Mouse (Mus musculus) midbrain, embryonic 12.5 days (tissue): Measurements from ENCODE around the gene Eml4. TPM values are rescaled to one million over a fixed set of nuclear protein-coding genes. Genes with fewer than 3 reads are reported as not detected.
A peak's percentile ranks its signal among the peaks of the same experiment; 100 is the strongest.

Experiments used
- ATAC-seq: fragments of 200-750 bp; cut with Nextera tagmentation; 2 replicates; pipeline ENCODE4 v1.8.0; 2017; ENCODE audit warnings: low read depth, moderate TSS enrichment, moderate library complexity; ENCODE audit not compliant: low FRiP score
- H3K27ac ChIP-seq: fragments of 300-500 bp; sonication (generic); replicated peaks from 2 replicates; pipeline ENCODE4 v1.5.1; 2016; ENCODE audit warnings: mild to moderate bottlenecking
- H3K27me3 ChIP-seq: fragments of 300-500 bp; sonication (generic); 2 replicates; pipeline ENCODE4 v1.6.1; 2016; ENCODE audit warnings: mild to moderate bottlenecking
- H3K36me3 ChIP-seq: fragments of 300-500 bp; sonication (generic); 2 replicates; pipeline ENCODE4 v1.6.1; 2016
- H3K4me1 ChIP-seq: fragments of 300-500 bp; sonication (generic); 2 replicates; pipeline ENCODE4 v1.6.1; 2016
- H3K4me2 ChIP-seq: fragments of 300-500 bp; sonication (generic); replicated peaks from 2 replicates; pipeline ENCODE4 v1.6.1; 2016; ENCODE audit warnings: mild to moderate bottlenecking, moderate library complexity
- H3K4me3 ChIP-seq: fragments of 300-500 bp; sonication (generic); 2 replicates; pipeline ENCODE4 v1.5.1; 2016; ENCODE audit warnings: mild to moderate bottlenecking
- H3K9ac ChIP-seq: fragments of 300-500 bp; sonication (generic); replicated peaks from 2 replicates; pipeline ENCODE4 v1.6.1; 2016; ENCODE audit warnings: mild to moderate bottlenecking, moderate library complexity
- H3K9me3 ChIP-seq: fragments of 300-500 bp; sonication (generic); 2 replicates; pipeline ENCODE4 v1.6.1; 2016; ENCODE audit warnings: mild to moderate bottlenecking
- WGBS: fragments of 180-500 bp; shearing (Covaris S2); methylation state at CpG from one replicate; pipeline ENCODE4 v1.1.7; 2016; 5-methylcytosine and 5-hydroxymethylcytosine counted together
- polyA plus RNA-seq: library from polyadenylated mRNA; unstranded; fragments of >200 nt; fragmentation: Nextera tagmentation; extraction: Ambion mirVana; gene quantifications from 2 replicates; pipeline ENCODE4 v1.2.1, GENCODE M21; 2016

Eml4 gene
- polyA plus RNA-seq, 1 experiment from 2014 or later = 43.4 TPM

DNA sequence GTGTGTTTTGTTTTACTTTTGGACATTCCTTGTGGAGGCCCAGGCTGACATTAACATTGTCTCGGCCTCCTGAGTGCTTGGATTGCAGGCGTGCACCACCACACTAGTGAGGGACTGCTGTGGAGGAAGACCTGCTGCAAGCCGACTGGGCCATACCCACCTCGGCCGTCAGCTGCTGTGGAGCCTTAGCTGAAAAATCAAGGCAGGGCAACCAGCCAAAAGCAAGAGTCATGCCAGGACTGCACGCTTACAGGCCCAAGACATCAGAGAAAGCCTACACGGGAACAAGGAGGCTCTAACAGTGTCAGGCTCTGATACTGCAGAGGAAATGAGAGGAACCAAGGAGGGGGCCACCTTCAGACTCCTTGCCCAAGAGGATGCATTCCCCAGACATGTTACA is 130.8 kb downstream of the Eml4 start:
- Histone ChIP-seq H3K4me1 (no peaks in the 10 kb centered on the region), H3K9ac (no peak overlapping the region), H3K4me2 (no peak overlapping the region), H3K36me3 (peaks cover 45% of the 10 kb centered on the region), H3K27me3 (no peaks in the 10 kb centered on the region), H3K4me3 (no peak overlapping the region), H3K27ac (no peak overlapping the region), H3K9me3 (no peaks in the 10 kb centered on the region)
- ATAC-seq = no peak
- 96% methylated on average over 7 of the region's 7 CpGs for WGBS

DNA sequence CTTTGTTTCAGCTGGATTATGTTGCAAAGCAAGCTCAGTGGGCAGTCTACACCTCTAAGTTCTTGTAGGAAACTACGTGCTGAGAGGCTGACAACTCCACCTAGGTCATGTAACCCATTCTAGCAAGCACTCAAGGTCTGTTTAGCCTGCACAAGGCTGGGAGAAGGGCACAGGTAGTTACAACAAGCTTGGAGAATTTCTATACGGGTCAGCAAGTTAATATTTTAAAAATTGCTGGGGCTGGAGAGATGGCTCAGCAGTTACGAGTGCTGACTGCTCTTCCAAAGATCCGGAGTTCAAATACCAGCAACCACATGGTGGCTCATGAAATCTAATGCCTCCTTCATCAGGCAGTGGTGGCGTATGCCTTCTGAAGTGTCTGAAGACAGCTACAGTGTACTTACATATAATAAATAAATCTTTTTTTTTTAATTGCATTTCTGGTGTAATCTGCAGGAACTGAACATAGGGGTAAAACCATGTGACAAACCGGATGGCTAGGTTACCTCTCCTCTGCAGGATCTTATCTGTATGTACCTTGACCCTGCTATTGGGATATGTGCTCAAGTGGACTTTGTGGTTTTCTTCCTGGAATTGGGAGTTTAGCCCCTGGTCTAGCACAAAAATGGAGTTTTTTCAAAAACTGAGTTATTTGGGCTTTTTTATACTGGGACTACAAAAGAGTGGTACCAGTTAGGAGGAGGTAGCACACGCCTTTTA is 132.2 kb downstream of the Eml4 start:
- Histone ChIP-seq H3K36me3 (peaks cover 32% of the 10 kb centered on the region), H3K9ac (no peak overlapping the region), H3K4me3 (no peak overlapping the region), H3K27me3 (no peaks in the 10 kb centered on the region), H3K27ac (no peak overlapping the region), H3K9me3 (no peaks in the 10 kb centered on the region), H3K4me2 (no peak overlapping the region), H3K4me1 (no peaks in the 10 kb centered on the region; the same call in 1 of the 2 replicates)
- 94% methylated on average over 7 of the region's 7 CpGs for WGBS
- no peak for ATAC-seq

- Histone ChIP-seq H3K36me3 (peaks cover 24% of the 10 kb centered on the region), H3K9ac (no peak overlapping the region), H3K9me3 (no peaks in the 10 kb centered on the region), H3K4me3 (no peak overlapping the region), H3K4me2 (no peak overlapping the region), H3K27me3 (no peaks in the 10 kb centered on the region), H3K27ac (no peak overlapping the region), H3K4me1 (no peaks in the 10 kb centered on the region; the same call in 1 of the 2 replicates)
- no peak for ATAC-seq
- WGBS = 73% methylated on average over 2 of the region's 2 CpGs
These were observed 133.1 kb downstream of the Eml4 start for GRCm38 (mm10) chr17:83483784-83484183.

GRCm38 (mm10) chr17:83487762-83488161 is 137.0 kb downstream of the Eml4 start:
- no peaks in the 10 kb centered on the region for H3K27me3 ChIP-seq
- H3K36me3 ChIP-seq = 0 out of 2 replicates have a peak, but pooled peaks cover 4% of the 10 kb centered on the region
- H3K9ac ChIP-seq = no peak overlapping the region
- H3K4me2 ChIP-seq = no peak overlapping the region
- H3K9me3 ChIP-seq = 0 out of 2 replicates have a peak, but pooled peaks cover 3% of the 10 kb centered on the region
- WGBS = 68% methylated on average over 3 of the region's 3 CpGs
- H3K4me3 ChIP-seq = no peak overlapping the region
- no peak for ATAC-seq
- no peak overlapping the region for H3K27ac ChIP-seq
- no peaks in the 10 kb centered on the region; the same call in 1 of the 2 replicates for H3K4me1 ChIP-seq

DNA sequence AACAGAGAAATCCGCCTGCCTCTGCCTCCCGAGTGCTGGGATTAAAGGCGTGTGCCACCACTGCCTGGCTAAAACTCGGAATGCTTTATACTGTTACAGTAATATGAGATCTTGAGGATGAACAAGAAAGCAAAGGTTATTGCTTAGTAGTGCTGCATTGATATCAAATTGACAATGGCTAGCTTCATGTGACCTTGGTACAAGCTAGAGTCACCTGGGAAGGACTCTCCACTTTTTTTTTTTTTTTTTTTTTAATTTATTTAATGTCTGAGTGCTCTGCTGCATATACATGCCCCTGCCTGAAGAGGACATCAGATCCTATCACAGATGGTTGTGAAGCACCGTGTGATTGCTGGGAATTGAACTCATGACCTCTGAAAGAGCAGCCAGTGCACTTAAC is 148.2 kb downstream of the Eml4 start:
- Histone ChIP-seq H3K4me3 (no peak overlapping the region), H3K36me3 (peaks cover 53% of the 10 kb centered on the region), H3K4me2 (no peak overlapping the region), H3K9ac (no peak overlapping the region), H3K4me1 (no peaks in the 10 kb centered on the region), H3K27ac (no peak overlapping the region), H3K9me3 (no peaks in the 10 kb centered on the region), H3K27me3 (no peaks in the 10 kb centered on the region)
- no peak for ATAC-seq
- 93% methylated on average over 5 of the region's 5 CpGs for WGBS

DNA sequence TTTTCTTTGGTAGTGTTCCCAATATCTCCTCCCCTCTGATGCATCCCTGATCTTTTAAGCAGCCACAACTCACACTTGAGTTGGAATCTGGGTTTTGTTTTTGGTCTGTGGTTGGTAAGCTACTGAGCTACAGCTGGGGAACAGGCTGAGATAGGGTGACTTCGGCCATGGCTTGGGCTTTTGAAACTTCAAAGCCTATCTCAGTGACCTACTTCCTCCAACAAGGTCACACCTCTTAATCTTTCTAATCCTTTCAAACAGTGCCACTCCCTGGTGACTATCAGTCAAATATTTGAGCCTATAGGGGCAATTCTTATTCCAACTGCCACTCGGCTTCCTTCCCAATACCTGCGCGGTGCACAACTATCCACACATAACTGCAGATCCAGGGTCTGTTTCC is 149.0 kb downstream of the Eml4 start:
- Histone ChIP-seq H3K27ac (no peak overlapping the region), H3K9me3 (no peaks in the 10 kb centered on the region), H3K36me3 (peaks cover 53% of the 10 kb centered on the region), H3K4me2 (no peak overlapping the region), H3K4me3 (no peak overlapping the region), H3K27me3 (no peaks in the 10 kb centered on the region), H3K9ac (no peak overlapping the region), H3K4me1 (no peaks in the 10 kb centered on the region)
- ATAC-seq = no peak
- 89% methylated on average over 4 of the region's 4 CpGs for WGBS

DNA sequence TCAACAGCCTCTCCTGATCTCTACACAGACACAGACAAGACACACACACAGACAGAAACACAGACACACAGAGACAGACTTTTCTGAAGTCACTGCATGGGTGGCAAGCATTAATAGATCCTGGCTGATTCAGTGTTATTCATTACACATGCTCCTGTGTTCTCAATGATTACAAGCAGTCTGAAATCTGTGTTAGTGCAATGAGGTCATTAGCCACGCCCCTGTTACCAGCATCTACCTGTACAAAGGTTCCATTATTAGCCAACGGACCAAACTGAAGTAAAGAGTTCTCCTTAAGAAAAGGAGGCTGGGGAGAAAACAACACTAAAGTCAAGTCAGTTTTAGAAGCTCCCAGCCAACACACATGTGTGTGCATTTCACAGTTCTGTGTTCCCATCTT is 153.0 kb downstream of the Eml4 start:
- H3K27me3 ChIP-seq = no peaks in the 10 kb centered on the region
- WGBS = 87% methylated on average over 2 of the region's 2 CpGs
- no peaks in the 10 kb centered on the region for H3K9me3 ChIP-seq
- no peak overlapping the region for H3K4me2 ChIP-seq
- H3K4me1 ChIP-seq = no peaks in the 10 kb centered on the region
- no peak for ATAC-seq
- no peak overlapping the region for H3K9ac ChIP-seq
- H3K4me3 ChIP-seq = no peak overlapping the region
- H3K27ac ChIP-seq = no peak overlapping the region
- H3K36me3 ChIP-seq = peaks cover 38% of the 10 kb centered on the region

GRCm38 (mm10) chr17:83512130-83512529 is 161.4 kb downstream of the Eml4 start:
- H3K4me2 ChIP-seq = no peak overlapping the region
- WGBS = 93% methylated on average over 3 of the region's 3 CpGs
- H3K27me3 ChIP-seq = no peaks in the 10 kb centered on the region
- no peak overlapping the region for H3K4me3 ChIP-seq
- no peak for ATAC-seq
- no peak overlapping the region for H3K9ac ChIP-seq
- peaks cover 21% of the 10 kb centered on the region for H3K4me1 ChIP-seq
- H3K9me3 ChIP-seq = no peaks in the 10 kb centered on the region
- no peak overlapping the region for H3K27ac ChIP-seq
- H3K36me3 ChIP-seq = no peaks in the 10 kb centered on the region

DNA sequence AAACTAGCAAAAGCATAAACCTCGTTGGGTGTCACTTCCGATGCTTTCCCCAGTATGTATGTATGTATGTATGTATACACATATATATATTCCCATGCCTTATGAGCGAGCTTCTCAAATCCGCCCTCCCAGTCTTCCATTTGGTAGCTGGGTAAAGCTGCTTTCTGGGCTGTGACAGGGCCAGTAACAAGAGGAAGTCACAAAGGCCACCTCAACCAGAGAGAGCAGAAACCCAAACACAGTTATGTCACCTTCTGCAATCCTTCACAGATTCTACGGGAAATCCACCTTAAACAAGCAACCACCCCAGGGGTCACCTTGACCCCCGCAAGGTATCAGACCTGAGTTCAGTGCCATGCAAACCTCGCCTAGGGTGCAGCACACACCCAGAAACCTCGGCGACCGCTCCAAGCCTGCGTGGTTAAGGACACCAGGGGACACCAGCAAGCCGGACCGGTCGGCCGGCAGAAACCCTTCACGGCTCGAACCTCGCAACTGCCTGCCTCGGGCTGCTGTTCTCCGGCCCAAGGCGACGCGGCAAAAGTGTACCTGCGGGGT is 163.0 kb downstream of the Eml4 start:
- H3K4me2 ChIP-seq = peak overlapping the region; percentile 85
- peak; percentile 61 for ATAC-seq

DNA sequence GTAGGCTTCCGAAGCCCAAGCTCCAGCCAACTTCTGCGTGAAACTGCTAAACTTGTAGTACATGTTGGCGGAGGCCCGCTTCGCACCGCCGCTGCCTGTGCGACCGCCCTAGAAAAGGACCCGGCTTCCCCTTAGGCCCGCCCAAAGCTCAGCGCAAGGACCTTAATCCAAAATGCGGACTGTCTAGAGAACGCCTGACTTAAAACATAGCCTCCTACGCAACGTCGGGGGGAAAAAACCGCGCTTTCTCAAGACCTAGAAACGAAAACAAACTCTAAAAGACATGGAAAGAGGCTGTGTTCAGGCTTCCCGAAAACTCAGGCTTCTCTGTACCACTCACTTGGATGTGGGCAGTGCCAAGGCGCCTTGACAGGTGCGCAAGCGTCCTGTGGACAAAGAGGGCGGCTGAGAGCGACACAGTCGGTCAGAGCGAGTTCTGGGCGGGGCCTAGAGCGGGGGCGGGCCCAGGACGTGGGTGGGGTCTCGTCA is 163.5 kb downstream of the Eml4 start:
- H3K4me2 ChIP-seq = peak overlapping the region; percentile 85
- H3K36me3 ChIP-seq = no peaks in the 10 kb centered on the region
- peaks cover 21% of the 10 kb centered on the region for H3K4me1 ChIP-seq
- WGBS = under 1% methylated on average over 33 of the region's 33 CpGs
- H3K9ac ChIP-seq = peak overlapping the region; percentile 93
- peak overlapping the region; percentile 90 for H3K4me3 ChIP-seq
- peak overlapping the region; percentile 35; the same call in 1 of the 2 replicates for H3K27ac ChIP-seq
- H3K27me3 ChIP-seq = no peaks in the 10 kb centered on the region
- H3K9me3 ChIP-seq = no peaks in the 10 kb centered on the region
- peak; percentile 99 for ATAC-seq

More for the DNA sequence above, 163.0 kb downstream of the Eml4 start:
- H3K36me3 ChIP-seq = no peaks in the 10 kb centered on the region
- H3K9me3 ChIP-seq = no peaks in the 10 kb centered on the region
- peak overlapping the region; percentile 90 for H3K4me3 ChIP-seq
- H3K27me3 ChIP-seq = no peaks in the 10 kb centered on the region
- WGBS = 2% methylated on average over 24 of the region's 24 CpGs
- peak overlapping the region; percentile 35; the same call in 1 of the 2 replicates for H3K27ac ChIP-seq
- H3K4me1 ChIP-seq = peaks cover 21% of the 10 kb centered on the region
- H3K9ac ChIP-seq = peak overlapping the region; percentile 93

DNA sequence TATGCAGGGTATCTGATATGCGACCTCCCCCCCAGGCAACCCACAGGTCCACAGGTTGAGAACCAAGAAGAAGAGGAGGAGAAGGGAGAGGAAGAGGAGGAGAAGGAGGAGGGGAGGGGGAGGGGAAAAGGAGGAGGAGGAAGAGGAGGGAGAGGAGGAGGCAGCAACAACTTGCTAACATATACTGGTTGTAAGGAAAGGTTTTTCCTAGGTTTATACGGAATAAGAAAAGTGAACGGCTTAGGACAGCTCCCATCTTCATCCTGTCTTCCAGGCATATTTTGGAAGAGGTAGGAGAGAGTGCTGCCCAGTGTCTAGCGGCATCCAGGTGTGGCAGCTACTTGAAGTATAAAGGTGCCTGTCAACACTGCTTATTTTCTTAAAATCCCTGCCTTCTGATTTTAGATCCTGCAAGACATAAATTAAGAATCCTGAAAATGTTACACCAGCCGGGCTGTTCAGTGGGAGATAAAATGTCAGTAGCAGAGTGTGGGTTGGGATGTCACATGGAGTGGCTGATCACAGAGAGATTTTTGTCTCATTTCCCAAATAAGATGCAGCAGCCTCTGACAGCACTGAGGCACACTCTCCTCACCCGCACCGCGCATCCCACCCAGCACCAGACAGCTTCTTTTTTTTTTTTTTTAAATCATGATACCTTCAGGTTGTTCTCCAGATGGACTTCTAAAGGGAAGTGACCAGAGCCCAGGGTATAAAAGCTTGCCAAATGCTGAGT is 166.7 kb downstream of the Eml4 start, which contains the start of gene Cox7a2l:
Cox7a2l (minus strand) TSS at position 51 of the 736 bp plus-strand sequence.
- Histone ChIP-seq H3K4me2 (no peak within 1 kb of the TSS), H3K36me3 (no peaks in the 10 kb centered on the region), H3K4me3 (no peak within 1 kb of the TSS), H3K9ac (no peak within 1 kb of the TSS), H3K27me3 (no peaks in the 10 kb centered on the region), H3K4me1 (peaks cover 17% of the 10 kb centered on the region), H3K9me3 (no peaks in the 10 kb centered on the region), H3K27ac (no peak within 1 kb of the TSS)
- no peak for ATAC-seq
- WGBS = 94% methylated on average over 8 of the region's 8 CpGs

DNA sequence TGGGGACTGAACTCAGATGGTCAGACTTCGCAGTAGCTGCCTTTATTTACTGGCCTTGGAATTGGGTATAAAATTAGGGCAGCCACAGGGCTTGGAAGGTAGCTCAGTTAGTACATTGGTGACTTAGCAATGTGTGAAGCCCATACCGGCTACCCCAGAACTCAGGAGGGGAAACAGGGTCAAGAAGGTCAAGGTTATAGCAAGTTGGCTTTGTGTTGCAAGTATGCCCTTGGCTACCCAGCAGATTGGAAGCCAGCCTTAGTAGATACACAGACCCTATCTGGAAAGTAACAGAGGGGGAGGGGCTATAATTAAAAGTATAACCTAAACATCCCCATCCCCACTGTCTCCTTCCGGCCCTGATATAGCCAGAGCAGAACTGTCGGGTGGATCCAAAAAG is 171.2 kb downstream of the Eml4 start:
- Histone ChIP-seq H3K27ac (no peak overlapping the region), H3K4me2 (no peak overlapping the region)
- 88% methylated on average over 4 of the region's 4 CpGs for WGBS

More for the DNA sequence above, 171.2 kb downstream of the Eml4 start:
- no peak overlapping the region for H3K9ac ChIP-seq
- no peaks in the 10 kb centered on the region for H3K9me3 ChIP-seq
- no peak overlapping the region for H3K4me3 ChIP-seq
- H3K27me3 ChIP-seq = peaks cover 14% of the 10 kb centered on the region
- ATAC-seq = no peak
- peaks cover 19% of the 10 kb centered on the region for H3K4me1 ChIP-seq
- H3K36me3 ChIP-seq = no peaks in the 10 kb centered on the region
